Mouse (Mus musculus): ENCODE results near the gene Lctl. TPM values are rescaled to one million over a fixed set of nuclear protein-coding genes. Genes with fewer than 3 reads are reported as not detected.
A peak's percentile ranks its signal among the peaks of the same experiment; 100 is the strongest.
"Not testable (repeated sequence)": the region's sequence is repeated elsewhere in the genome, so short reads cannot be mapped to it uniquely, and the experiment has no call there.

Gene Lctl
- total and polyA plus RNA-seq, 3 experiments, result 0.21 to 0.38 TPM; not detected in 1

- no peak overlapping the region for H3K4me2 ChIP-seq (ENCODE audit: insufficient read depth, low read depth, poor library complexity, severe bottlenecking)
- TF ChIP-seq ZMIZ1 (IDR thresholded peaks at IDR 0.05; ENCODE audit: low read depth, low read length), result no peak
- no peak for TF ChIP-seq CTCF (conservative IDR thresholded peaks at IDR 0.05 in 1 of 2, IDR thresholded peaks at IDR 0.05 in 1 of 2; ENCODE audit: low read depth in 2 of 2, low read length in 2 of 2)
- H3K4me3 ChIP-seq (replicated peaks in 1 of 3; ENCODE audit: low read depth in 2 of 3, low read length in 2 of 3, poor library complexity in 1 of 3), result no peak overlapping the region
- no peaks in the 10 kb centered on the region for H3K4me1 ChIP-seq (ENCODE audit: control insufficient read depth in 1 of 2, insufficient read depth in 2 of 2)
- H3K27ac ChIP-seq (ENCODE audit: insufficient read depth, low read depth), result no peak overlapping the region
- peaks cover 4 to 16% of the 10 kb centered on the region in 2 experiments for H3K36me3 ChIP-seq (replicated peaks in 1 of 2; ENCODE audit: control insufficient read depth in 1 of 2, insufficient read depth in 1 of 2, low read length in 1 of 2)
- H3K79me2 ChIP-seq (replicated peaks; ENCODE audit: control insufficient read depth, extremely low read depth, insufficient read depth, poor library complexity, severe bottlenecking), result no peaks in the 10 kb centered on the region
- no peak for DNase-seq (ENCODE audit: extremely low read depth)
- in situ Hi-C loops (cut with MboI; ENCODE audit: low pct_ligation_motif_present, low pct_unique_long_range_greater_than_20kb, low sequenced_read_pairs), result no loop called here
- no peak overlapping the region for H3K9ac ChIP-seq (ENCODE audit: insufficient read depth, low read depth)
- no peaks in the 10 kb centered on the region for H3K27me3 ChIP-seq (replicated peaks)
- peaks cover 5% of the 10 kb centered on the region for H3K9me3 ChIP-seq (replicated peaks; ENCODE audit: low read length)
- dilution Hi-C loops (cut with MboI; ENCODE audit: extremely low pct_ligation_motif_present, extremely low pct_unique_long_range_greater_than_20kb, low sequenced_read_pairs), result no loop called here
These were observed 14.7 kb downstream of the Lctl start for GRCm38 (mm10) chr9:64131623-64132022.

- in situ Hi-C loops (cut with MboI; ENCODE audit: low pct_ligation_motif_present, low pct_unique_long_range_greater_than_20kb, low sequenced_read_pairs); H3K9me3 ChIP-seq (replicated peaks; ENCODE audit: low read length); H3K4me2 ChIP-seq (ENCODE audit: insufficient read depth, low read depth, poor library complexity, severe bottlenecking); H3K27ac ChIP-seq (ENCODE audit: insufficient read depth, low read depth); H3K27me3 ChIP-seq (replicated peaks); H3K4me1 ChIP-seq (ENCODE audit: control insufficient read depth in 1 of 2, insufficient read depth in 2 of 2); H3K9ac ChIP-seq (ENCODE audit: insufficient read depth, low read depth); dilution Hi-C loops (cut with MboI; ENCODE audit: extremely low pct_ligation_motif_present, extremely low pct_unique_long_range_greater_than_20kb, low sequenced_read_pairs); H3K4me3 ChIP-seq (replicated peaks in 1 of 3; ENCODE audit: low read depth in 2 of 3, low read length in 2 of 3, poor library complexity in 1 of 3); H3K79me2 ChIP-seq (replicated peaks; ENCODE audit: control insufficient read depth, extremely low read depth, insufficient read depth, poor library complexity, severe bottlenecking): not testable (repeated sequence)
- peak; percentile 50 for DNase-seq (ENCODE audit: extremely low read depth)
- peak; percentile 35 for TF ChIP-seq RAD21 (IDR thresholded peaks at IDR 0.05; ENCODE audit: low read depth, low read length)
- peak; percentile 72 for TF ChIP-seq NRF1 (IDR thresholded peaks at IDR 0.05; ENCODE audit: low read depth, low read length)
- peak; percentile 61 to 64 for TF ChIP-seq CTCF (conservative IDR thresholded peaks at IDR 0.05 in 1 of 2, IDR thresholded peaks at IDR 0.05 in 1 of 2; ENCODE audit: low read depth in 2 of 2, low read length in 2 of 2)
- H3K36me3 ChIP-seq (replicated peaks in 1 of 2; ENCODE audit: control insufficient read depth in 1 of 2, insufficient read depth in 1 of 2, low read length in 1 of 2), result peaks cover 36 to 70% of the 10 kb centered on the region in 2 experiments
These were observed 21.9 kb downstream of the Lctl start for GRCm38 (mm10) chr9:64138896-64139295.

GRCm38 (mm10) chr9:64139879-64140278 lies 22.9 kb downstream of the Lctl start:
- TF ChIP-seq BHLHE40 (IDR thresholded peaks at IDR 0.05; ENCODE audit: low read depth, low read length) (no peak), POLR2AphosphoS2 (IDR thresholded peaks at IDR 0.05; ENCODE audit: low read depth, low read length) (no peak), MEF2A (IDR thresholded peaks at IDR 0.05; ENCODE audit: borderline replicate concordance, low read depth, low read length) (no peak), PAX5 (IDR thresholded peaks at IDR 0.05; ENCODE audit: low read length) (no peak), GABPA (IDR thresholded peaks at IDR 0.05; ENCODE audit: insufficient replicate concordance, low read depth, low read length) (no peak), JUN (IDR thresholded peaks at IDR 0.05; ENCODE audit: insufficient read depth, low read depth, low read length) (no peak), ZMIZ1 (IDR thresholded peaks at IDR 0.05; ENCODE audit: low read depth, low read length) (no peak)

More at GRCm38 (mm10) chr9:64139879-64140278, 22.9 kb downstream of the Lctl start:
- dilution Hi-C loops (cut with MboI; ENCODE audit: extremely low pct_ligation_motif_present, extremely low pct_unique_long_range_greater_than_20kb, low sequenced_read_pairs), result no loop called here
- Histone ChIP-seq H3K9ac (ENCODE audit: insufficient read depth, low read depth) (no peak overlapping the region), H3K4me3 (replicated peaks in 1 of 3; ENCODE audit: low read depth in 2 of 3, low read length in 2 of 3, poor library complexity in 1 of 3) (no peak overlapping the region), H3K27ac (ENCODE audit: insufficient read depth, low read depth) (no peak overlapping the region), H3K4me2 (ENCODE audit: insufficient read depth, low read depth, poor library complexity, severe bottlenecking) (no peak overlapping the region), H3K79me2 (replicated peaks; ENCODE audit: control insufficient read depth, extremely low read depth, insufficient read depth, poor library complexity, severe bottlenecking) (no peaks in the 10 kb centered on the region), H3K36me3 (replicated peaks in 1 of 2; ENCODE audit: control insufficient read depth in 1 of 2, insufficient read depth in 1 of 2, low read length in 1 of 2) (peaks cover 36 to 79% of the 10 kb centered on the region in 2 experiments), H3K9me3 (replicated peaks; ENCODE audit: low read length) (no peaks in the 10 kb centered on the region), H3K27me3 (replicated peaks) (no peaks in the 10 kb centered on the region), H3K4me1 (ENCODE audit: control insufficient read depth in 1 of 2, insufficient read depth in 2 of 2) (no peaks in the 10 kb centered on the region)
- in situ Hi-C loops (cut with MboI; ENCODE audit: low pct_ligation_motif_present, low pct_unique_long_range_greater_than_20kb, low sequenced_read_pairs), result no loop called here
- no peak for DNase-seq (ENCODE audit: extremely low read depth)
